Comparison of ENCODE assay signal across 16 mouse cellular contexts in genomic region chr10:16052463-16052889, GRCm38 (mm10).
DNase-seq lines count a peak whose midpoint lies in the region; ATAC-seq lines count a peak whose summit lies in the region.
"Had no signal": no experiment of that assay in that cellular context is flagged by ENCODE, and none has a peak within 500 bp of the region (broad histone marks: within the 10 kb centered on the region; RNA-seq: fewer than 3 reads in every experiment).

No protein-coding gene starts in this region.

- no peak overlapping the region for H3K27ac ChIP-seq in forebrain, embryonic 13.5 days
- H3K27ac ChIP-seq in hindbrain, embryonic 16.5 days (ENCODE audit: low read depth, low read length) = no peak overlapping the region
- H3K27ac ChIP-seq: heart, embryonic 10.5 days had no signal

- H3K4me1 ChIP-seq in forebrain, embryonic 13.5 days = peaks cover 6% of the 10 kb centered on the region; the same call in 1 of the 2 replicates
- H3K4me1 ChIP-seq in hindbrain, embryonic 16.5 days (ENCODE audit: control insufficient read depth, insufficient read depth, low read depth, low read length) = no peaks in the 10 kb centered on the region
- H3K4me1 ChIP-seq: heart, embryonic 10.5 days had no signal

- H3K4me3 ChIP-seq in forebrain, embryonic 13.5 days = no peak overlapping the region
- no peak overlapping the region for H3K4me3 ChIP-seq in hindbrain, embryonic 16.5 days (ENCODE audit: low read length)
- H3K4me3 ChIP-seq: heart, embryonic 10.5 days had no signal

- intact Hi-C loops in left cerebral cortex, postnatal 4 days (cut with DNase I) = no loop called here
- intact Hi-C loops in left cerebral cortex, postnatal 25 days (cut with DNase I) = no loop called here

- peak; percentile 90 for ATAC-seq in forebrain, embryonic 13.5 days
- ATAC-seq in hindbrain, embryonic 16.5 days = peak; percentile 90

- H3K36me3 ChIP-seq in forebrain, embryonic 13.5 days (ENCODE audit: poor library complexity, severe bottlenecking) = no peaks in the 10 kb centered on the region
- H3K36me3 ChIP-seq in hindbrain, embryonic 16.5 days (ENCODE audit: control insufficient read depth, insufficient read depth, low read length) = no peaks in the 10 kb centered on the region
- H3K36me3 ChIP-seq: heart, embryonic 10.5 days had no signal

- 7% methylated on average over 2 of the region's 2 CpGs for WGBS in forebrain, embryonic 13.5 days
- WGBS in hindbrain, embryonic 16.5 days = 22% methylated on average over 2 of the region's 2 CpGs

- DNase-seq in left cerebral cortex, postnatal 4 days = peak; percentile 11
- DNase-seq in left cerebral cortex, postnatal 25 days (ENCODE audit: low spot score in 2 of 2) = no peak
- peak; percentile 82 for DNase-seq in retina, embryonic 14.5 days (ENCODE audit: low spot score)
- no peak for DNase-seq in ovary, postnatal 10 days (ENCODE audit: low spot score)
- DNase-seq in gastrocnemius, postnatal 25 days = no peak
- no peak for DNase-seq in heart, adult 18-20 months
- DNase-seq: adrenal gland, postnatal 14 days; gastrocnemius, postnatal 10 days; heart, postnatal 36 days; kidney, adult 18-20 months; liver; lung, embryonic 14.5 days; thymus, adult 18-20 months had no signal

- H3K27me3 ChIP-seq in forebrain, embryonic 13.5 days = no peaks in the 10 kb centered on the region
- no peaks in the 10 kb centered on the region for H3K27me3 ChIP-seq in hindbrain, embryonic 16.5 days (replicated peaks; ENCODE audit: control insufficient read depth, insufficient read depth, low read length)

- H3K9ac ChIP-seq in forebrain, embryonic 13.5 days = no peak overlapping the region
- H3K9ac ChIP-seq in hindbrain, embryonic 16.5 days (ENCODE audit: low read depth, low read length) = no peak overlapping the region
- H3K9ac ChIP-seq: lung, embryonic 14.5 days had no signal

- no peak overlapping the region for H3K4me2 ChIP-seq in forebrain, embryonic 13.5 days
- no peak overlapping the region for H3K4me2 ChIP-seq in hindbrain, embryonic 16.5 days (ENCODE audit: low read length)
- H3K4me2 ChIP-seq: lung, embryonic 14.5 days had no signal

- H3K9me3 ChIP-seq in forebrain, embryonic 13.5 days (replicated peaks) = no peaks in the 10 kb centered on the region
- no peaks in the 10 kb centered on the region for H3K9me3 ChIP-seq in hindbrain, embryonic 16.5 days (ENCODE audit: control insufficient read depth, low read length)
- H3K9me3 ChIP-seq: heart, embryonic 10.5 days had no signal

Comparison
In these comparisons a context has a peak if more than half of its experiments do, and no peak if none do; other contexts are left out.
1. DNase-seq: peak in left cerebral cortex, postnatal 4 days (single experiment) and retina, embryonic 14.5 days (single experiment); none in left cerebral cortex, postnatal 25 days (0 of 2), ovary, postnatal 10 days (single experiment), gastrocnemius, postnatal 25 days (single experiment) and heart, adult 18-20 months (0 of 2).